Mouse (Mus musculus): ENCODE data around the gene Fyn.

Fyn gene

GRCm38 (mm10) chr10:39378025-39378603 is 9.5 kb downstream of the Fyn start:
- DNase-seq (ENCODE audit: low spot score in 2 of 2), result no peak

DNA sequence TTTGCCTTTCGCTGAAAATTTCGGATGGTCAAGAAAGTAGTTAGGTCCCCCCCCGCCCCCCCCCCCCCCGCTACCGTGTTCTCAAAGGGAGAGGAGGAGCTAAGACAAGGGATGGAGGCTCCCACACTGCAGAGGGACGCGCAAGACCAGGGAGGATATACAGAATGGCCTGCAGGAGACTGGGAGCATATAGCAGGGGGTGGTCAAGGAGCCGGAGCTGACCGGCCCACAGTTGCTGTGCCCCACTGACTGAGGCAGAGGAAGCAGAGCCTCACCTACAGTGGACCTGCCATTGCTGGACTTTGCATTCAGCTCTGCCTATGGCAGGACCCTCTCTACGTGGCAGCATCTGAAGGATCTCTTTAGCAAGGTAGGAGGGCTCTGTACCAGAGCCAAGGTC is 10.6 kb downstream of the Fyn start:
- DNase-seq (ENCODE audit: low spot score in 2 of 2), result no peak

DNA sequence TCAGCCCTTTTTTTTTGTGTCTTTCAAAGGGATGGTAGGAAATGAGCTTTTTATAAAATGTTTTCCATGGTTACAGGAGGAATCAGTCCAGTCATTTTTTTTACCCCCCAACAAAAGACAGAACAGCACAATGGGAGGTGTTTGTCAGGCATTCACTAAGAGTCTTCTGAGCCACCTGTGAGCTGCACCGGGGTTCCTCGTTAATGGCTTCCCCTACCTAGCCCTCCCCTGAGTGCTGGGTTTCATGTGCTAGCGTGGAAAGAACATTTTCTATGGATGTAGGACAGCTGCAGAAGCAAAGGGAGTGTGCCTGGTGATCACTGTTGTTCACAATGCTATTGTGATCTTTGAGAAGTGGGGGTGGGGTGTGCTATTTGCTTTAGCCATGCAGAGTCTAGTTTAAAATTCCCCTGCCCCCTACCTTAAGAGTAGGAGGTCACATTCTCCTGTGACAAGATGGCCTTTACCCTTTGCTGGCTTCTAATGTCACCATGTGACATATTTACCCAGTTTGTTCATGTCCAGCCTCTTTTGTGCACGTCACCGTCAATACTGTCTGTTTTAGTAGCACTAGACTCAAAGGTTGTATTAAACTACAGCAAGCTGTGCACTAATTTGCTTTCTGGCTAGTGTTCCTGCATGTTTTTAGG is 11.2 kb downstream of the Fyn start:
- no peak for DNase-seq (ENCODE audit: low spot score in 2 of 2)

DNA sequence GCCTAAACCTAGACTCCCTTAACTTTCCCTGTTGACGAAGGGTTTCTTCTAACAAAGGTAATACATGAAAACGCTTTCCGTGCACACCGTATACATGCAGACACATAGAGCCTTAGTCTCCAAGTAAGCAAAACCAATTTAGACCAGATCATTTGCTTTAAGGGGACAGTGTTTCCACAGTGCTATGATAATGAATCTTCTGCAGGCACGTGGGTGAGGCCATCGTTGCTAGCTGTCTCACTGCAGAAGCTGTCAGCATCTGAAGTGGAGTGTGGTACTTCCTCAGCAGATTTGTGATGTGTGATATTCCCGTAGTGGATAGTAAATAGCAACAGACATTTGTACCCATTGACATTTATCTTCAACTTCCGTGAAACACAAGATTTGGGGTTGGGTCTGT is 16.6 kb downstream of the Fyn start:
- no peak for DNase-seq (ENCODE audit: low spot score in 2 of 2)

- no peak for DNase-seq (ENCODE audit: low spot score in 2 of 2)
Observed at GRCm38 (mm10) chr10:39386203-39386602, 17.5 kb downstream of the Fyn start.

GRCm38 (mm10) chr10:39387024-39387423 is 18.4 kb downstream of the Fyn start:
- no peak for DNase-seq (ENCODE audit: low spot score in 2 of 2)

- DNase-seq (ENCODE audit: low spot score in 2 of 2), result no peak
Observed at GRCm38 (mm10) chr10:39387556-39387955, 18.9 kb downstream of the Fyn start.

- DNase-seq (ENCODE audit: low spot score in 2 of 2), result no peak
Observed at GRCm38 (mm10) chr10:39388144-39388543, 19.5 kb downstream of the Fyn start.

DNA sequence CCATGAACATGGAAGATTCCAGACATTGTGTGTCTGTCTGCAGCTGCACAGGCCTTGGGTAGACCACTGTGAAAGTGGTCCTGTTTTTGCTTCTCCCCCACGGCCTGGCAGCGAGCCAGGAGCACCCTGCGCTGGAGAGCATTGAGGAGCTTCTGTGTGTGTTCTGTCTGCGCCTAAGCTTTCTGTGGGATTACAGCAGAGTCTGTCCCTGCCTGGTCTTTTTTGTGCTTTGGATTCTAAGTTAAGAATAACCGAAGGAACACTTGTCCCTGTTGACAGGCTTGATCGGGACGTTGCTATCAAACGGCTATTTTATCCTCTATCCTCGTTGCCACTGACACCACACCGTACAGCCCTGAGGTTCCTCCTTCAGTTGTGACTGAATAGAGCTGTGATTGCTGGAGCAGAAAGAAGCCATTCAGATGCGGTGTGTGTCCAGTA is 20.8 kb downstream of the Fyn start:
- no peak for DNase-seq (ENCODE audit: low spot score in 2 of 2)

GRCm38 (mm10) chr10:39390541-39390940 is 21.9 kb downstream of the Fyn start:
- DNase-seq (ENCODE audit: low spot score in 2 of 2), result no peak

DNA sequence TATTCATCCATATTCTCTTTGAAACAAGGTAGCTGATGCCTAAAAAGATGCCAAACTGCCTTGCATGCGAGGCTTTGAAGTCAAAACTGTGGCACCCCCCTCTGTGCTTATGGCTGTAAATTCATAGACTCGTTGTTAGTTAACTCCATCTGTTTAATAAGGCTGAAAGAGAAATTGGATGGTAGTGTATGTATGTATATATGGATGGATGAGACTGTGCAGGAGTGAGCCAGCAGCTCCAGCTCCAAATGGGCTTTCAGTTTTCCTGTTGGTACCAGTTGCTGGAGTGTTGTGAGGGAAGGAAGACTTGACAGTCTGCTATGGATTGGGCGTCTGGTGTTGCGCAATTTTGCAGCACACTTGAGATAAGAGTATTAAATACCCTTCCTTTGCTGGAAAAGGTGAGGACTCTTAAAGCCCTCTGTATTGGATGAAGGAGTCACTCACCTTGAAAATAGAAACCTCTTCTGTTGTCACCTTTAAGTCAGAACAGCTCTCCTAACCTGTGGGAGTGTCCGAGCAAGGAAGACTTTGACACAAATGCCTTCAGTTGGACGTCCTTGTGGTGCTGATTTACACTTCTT is 24.3 kb downstream of the Fyn start:
- no peak for DNase-seq (ENCODE audit: low spot score in 2 of 2)

DNA sequence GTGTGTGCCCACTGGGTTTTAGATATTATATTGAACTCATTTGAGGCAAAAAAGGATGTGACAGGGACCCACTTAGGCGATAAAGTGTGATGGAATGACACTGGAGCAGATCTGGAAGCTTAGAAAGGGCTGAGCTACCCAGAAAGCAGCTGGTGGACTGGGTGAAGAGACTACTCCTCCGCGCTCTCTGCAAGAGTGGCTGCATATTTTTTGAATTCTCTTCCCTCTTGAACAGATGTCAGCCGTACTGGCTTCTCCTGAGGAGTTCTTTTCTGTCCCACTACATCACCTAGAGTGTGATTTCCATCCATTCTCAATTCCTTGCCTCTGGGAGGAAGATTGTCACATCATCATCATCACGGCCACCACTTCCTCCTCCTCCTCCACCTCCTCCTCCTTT is 26.9 kb downstream of the Fyn start:
- no peak for DNase-seq (ENCODE audit: low spot score in 2 of 2)

DNA sequence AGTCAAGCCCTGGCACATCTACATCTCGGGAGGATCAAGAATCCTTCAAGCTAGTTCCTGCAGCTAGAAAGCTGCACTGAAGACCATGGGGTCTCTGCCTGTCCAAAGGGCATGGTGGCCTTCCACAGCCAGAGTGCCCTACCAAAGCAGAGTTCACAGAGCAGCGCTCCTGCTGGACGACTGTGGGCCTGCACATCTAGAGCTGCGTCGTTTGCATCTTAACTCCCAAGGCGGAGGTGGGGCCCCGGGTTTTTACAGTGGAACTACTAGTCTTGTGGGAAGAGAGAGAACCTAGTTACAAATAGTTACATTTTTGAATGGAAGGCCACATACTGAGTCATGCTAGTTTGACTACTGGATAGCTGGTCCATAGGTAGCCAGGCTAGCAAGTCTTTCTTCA is 30.3 kb downstream of the Fyn start:
- no peak for DNase-seq (ENCODE audit: low spot score in 2 of 2)

- no peak for DNase-seq (ENCODE audit: low spot score in 2 of 2)
Observed at GRCm38 (mm10) chr10:39400155-39400554, 31.5 kb downstream of the Fyn start.

- DNase-seq (ENCODE audit: low spot score in 2 of 2), result no peak
Observed at GRCm38 (mm10) chr10:39402487-39402886, 33.8 kb downstream of the Fyn start.

GRCm38 (mm10) chr10:39403706-39404105 is 35.1 kb downstream of the Fyn start:
- DNase-seq (ENCODE audit: low spot score in 2 of 2), result no peak

DNA sequence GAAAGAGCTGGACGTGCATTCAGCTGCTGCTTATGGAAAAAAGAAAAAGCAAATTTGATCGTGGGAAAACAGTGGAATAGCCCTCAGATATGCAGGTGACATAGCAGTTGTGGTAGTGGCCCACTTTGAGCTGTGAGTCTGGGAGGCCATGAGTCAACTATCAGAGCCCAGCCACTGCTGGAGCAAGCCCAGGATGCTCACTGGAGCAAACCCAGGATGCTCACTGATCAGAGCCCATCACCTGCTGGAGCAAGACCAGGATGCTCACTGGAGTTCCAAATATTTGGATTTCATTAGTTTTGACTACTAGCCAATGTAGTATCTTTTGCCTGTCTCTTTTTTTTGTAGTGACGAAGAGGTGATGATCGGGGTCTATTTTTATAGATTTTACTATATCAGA is 35.5 kb downstream of the Fyn start:
- no peak for DNase-seq (ENCODE audit: low spot score in 2 of 2)

GRCm38 (mm10) chr10:39405982-39406797 is 37.5 kb downstream of the Fyn start:
- no peak for DNase-seq (ENCODE audit: low spot score in 2 of 2)

- DNase-seq (ENCODE audit: low spot score in 2 of 2), result no peak
Observed at GRCm38 (mm10) chr10:39406798-39407189, 38.1 kb downstream of the Fyn start.

- DNase-seq (ENCODE audit: low spot score in 2 of 2), result no peak
Observed at GRCm38 (mm10) chr10:39407553-39407952, 38.9 kb downstream of the Fyn start.

GRCm38 (mm10) chr10:39409602-39410001 is 40.9 kb downstream of the Fyn start:
- DNase-seq (ENCODE audit: low spot score in 2 of 2), result no peak

GRCm38 (mm10) chr10:39410151-39410649 is 41.5 kb downstream of the Fyn start:
- no peak for DNase-seq (ENCODE audit: low spot score in 2 of 2)
